Mouse (Mus musculus): ENCODE data around the gene Pkp3. TPM values are rescaled to one million over a fixed set of nuclear protein-coding genes. Genes with fewer than 3 reads are reported as not detected.

Pkp3 gene
- polyA plus RNA-seq (2012; rRNA removed) = 0.74 and 0.85 TPM in 2 replicates

DNA sequence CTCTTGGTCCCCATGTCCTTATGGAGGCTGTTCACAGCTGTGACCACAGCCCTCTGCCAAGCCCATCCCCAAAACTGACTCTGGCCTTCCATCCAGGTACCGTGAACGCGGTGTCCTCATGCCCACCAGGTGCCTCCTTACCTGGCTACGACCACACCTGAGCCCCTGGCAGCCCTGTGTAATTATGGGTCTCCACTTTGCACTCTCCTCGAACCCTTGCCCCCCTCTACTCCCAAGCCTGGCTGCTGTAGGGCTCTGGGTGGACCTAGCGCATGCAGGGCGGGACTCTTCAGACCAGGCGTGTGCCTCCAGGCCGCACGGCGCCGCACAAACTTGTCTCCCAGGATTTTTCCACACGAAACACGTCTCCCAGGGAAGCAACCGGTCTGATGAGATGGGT, at the start of gene Pkp3:
Gene Pkp3, plus strand, starts transcription at position 378 of the 400 bp plus-strand sequence.

DNA sequence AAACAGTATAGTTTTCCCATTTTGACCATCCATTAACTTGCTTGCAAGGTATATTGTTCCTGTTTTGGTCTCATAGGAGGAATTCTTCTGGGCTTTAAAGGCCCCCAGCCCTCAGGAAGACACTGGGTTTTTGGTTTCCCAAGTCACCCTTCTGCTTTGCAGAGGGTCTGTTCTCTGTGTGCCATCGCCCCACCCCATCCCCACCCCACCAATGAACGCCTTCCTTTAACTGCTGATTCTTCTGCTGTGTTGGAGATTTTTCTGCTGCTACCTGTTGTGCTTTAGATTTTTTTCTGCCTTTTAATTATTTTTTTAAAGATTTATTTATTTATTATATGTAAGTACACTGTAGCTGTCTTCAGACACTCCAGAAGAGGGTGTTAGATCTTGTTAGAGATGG, 49.2 kb upstream of the Pkp3 start, which contains the start of gene Gm17387:
Gene Gm17387, plus strand, starts transcription at position 301 of the 400 bp plus-strand sequence.

DNA sequence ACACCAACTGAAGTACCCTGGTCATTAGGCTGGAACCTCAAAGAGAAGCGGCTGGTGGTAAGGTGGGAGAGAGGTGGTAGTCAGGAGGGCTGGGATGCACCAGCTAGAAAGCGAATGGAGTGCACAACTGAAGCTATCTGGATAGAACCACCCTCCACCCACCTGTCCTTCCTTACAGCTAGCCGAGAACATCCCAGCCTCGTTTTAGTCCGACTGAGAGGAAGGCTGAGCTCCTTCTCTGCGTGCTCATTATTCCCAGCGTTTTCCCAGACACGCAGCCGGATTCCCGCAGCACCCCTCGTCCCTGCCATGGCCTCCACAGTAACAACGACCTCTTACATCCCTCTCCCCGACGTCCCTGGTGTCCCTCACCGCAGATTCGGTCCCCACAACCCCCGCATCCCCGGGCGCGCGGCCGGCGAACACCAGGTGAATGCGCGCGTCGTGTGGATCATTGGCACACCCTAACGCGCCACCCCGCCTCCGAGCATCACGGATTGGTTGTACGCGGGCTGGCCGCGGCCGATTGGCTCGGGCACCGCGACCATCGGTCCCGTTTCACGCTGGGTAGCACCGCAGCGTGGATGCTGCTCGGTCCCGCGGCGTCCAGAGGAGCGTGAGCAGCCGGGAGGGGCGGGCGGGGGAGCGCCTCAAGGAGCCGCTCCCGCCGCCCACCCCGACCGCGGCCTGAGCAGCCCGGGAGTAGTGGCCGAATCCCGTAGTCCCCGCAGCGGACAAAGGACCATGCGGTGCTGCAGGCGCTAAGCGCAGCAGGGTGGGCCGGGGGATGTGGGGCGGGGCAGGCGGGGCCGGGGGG, 17.4 kb upstream of the Pkp3 start, which contains the start of gene B4galnt4:
Gene B4galnt4, plus strand, starts transcription at position 679 of the 817 bp plus-strand sequence.

DNA sequence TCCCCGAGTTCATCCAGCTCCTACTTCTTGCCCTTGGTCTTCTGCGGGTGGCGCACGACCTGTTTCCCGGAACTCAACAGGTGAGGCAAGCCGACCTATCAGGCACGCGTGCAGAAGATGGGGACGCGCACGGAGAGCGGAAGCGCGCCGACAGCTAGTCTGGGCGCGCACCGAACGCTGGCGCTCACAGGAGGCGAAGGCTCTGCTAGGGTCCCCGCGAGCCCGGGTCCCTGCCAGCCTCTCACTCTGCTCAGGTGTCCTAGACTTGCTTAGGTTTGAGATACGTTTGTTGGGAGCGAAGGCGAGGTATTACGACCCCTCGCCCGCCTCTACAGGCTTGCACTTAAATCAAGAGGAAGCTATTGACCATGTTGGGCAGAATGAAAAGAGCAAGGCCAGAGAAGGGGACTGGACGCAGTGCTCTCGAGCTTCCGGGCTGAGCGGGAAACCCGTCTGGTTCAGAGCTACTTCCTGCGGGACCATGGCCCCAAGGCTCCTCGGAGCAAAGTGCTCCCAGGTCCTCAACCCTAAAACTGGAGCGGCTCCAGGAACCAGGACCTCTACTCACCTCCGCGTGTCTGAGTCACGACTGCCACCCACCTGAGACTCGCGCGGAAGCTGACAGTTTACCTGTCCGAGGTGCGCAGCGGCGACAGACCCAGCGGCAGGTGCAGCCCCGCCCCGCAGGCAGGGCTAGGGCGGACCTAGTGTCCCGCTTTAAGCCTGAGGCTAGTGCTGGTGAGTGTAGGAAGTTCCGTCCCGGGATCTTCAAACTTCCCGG, 22.1 kb downstream of the Pkp3 start, which contains the start of gene Sigirr:
Gene Sigirr, minus strand, starts transcription at position 662 of the 781 bp plus-strand sequence.

DNA sequence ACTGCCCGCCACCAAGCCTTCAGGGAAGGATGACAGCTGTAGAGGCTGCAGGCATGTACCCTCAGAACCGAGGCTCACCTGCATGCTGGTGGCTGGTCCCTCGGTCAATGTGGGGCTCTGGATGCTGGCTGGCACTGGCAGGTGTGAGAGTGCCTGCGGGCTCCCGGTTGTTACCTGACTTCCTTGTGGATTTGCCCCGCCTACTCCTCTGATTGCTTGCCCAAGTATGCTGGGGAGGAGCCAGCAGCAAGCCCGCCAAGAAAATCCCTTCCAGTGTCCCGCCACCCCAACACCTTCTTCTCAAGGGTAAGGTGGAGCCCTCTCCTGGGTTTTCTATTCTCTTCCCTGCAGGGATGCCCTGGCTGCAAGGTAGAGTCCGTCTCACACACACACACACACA, 39.6 kb downstream of the Pkp3 start, which contains the start of gene Ano9:
Gene Ano9, minus strand, starts transcription at position 171 of the 400 bp plus-strand sequence.

DNA sequence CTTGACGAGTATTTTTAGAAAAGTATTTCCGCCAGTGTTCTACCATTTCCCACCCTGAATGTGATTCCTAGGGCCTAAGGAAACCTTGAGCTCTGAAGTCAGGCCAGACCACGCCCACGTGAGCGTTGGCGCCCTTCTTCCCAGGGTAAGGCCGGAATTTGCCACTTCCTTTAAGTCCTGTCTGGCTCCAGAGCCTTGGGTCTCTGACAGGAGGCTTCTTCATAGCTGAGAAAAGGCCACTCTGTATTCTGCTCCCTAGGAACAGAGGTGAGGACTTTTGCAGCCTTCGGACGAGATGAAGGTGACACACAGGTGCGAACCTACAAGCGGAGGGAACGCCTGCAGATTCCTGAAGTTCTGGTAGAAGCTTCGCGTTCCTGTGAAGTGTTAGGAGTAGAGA, 44.2 kb downstream of the Pkp3 start, which contains the start of gene Ptdss2:
Gene Ptdss2, plus strand, starts transcription at position 138 of the 400 bp plus-strand sequence.

Other genes with a start within 250 kb of the Pkp3 start
- gene Urah, start 243.2 kb upstream of the Pkp3 start, polyA plus RNA-seq (2012; rRNA removed) = 112 and 142 TPM in 2 replicates
- not detected in 2 replicates for gene Scgb1c1, start 232.7 kb upstream of the Pkp3 start, polyA plus RNA-seq (2012; rRNA removed)
- gene Odf3, start 230.4 kb upstream of the Pkp3 start, polyA plus RNA-seq (2012; rRNA removed) = not detected in 2 replicates
- gene Gm45785, start 221.9 kb upstream of the Pkp3 start, polyA plus RNA-seq (2012; rRNA removed) = not detected in 2 replicates
- 17.1 and 20.2 TPM in 2 replicates for gene Ric8a, start 221.3 kb upstream of the Pkp3 start, polyA plus RNA-seq (2012; rRNA removed)
- gene Bet1l, start 220.6 kb upstream of the Pkp3 start, polyA plus RNA-seq (2012; rRNA removed) = 18.5 TPM in 2 replicates
- 36.4 TPM in 2 replicates for gene Psmd13, start 196.2 kb upstream of the Pkp3 start, polyA plus RNA-seq (2012; rRNA removed)
- gene Sirt3, start 195.9 kb upstream of the Pkp3 start, polyA plus RNA-seq (2012; rRNA removed) = 46.5 and 51.9 TPM in 2 replicates
- 0.19 and 0.20 TPM in 2 replicates for gene Cox8b, start 177.8 kb upstream of the Pkp3 start, polyA plus RNA-seq (2012; rRNA removed)
- 61.4 and 61.9 TPM in 2 replicates for gene Nlrp6, start 157.3 kb upstream of the Pkp3 start, polyA plus RNA-seq (2012; rRNA removed)
- 12.3 and 13.2 TPM in 2 replicates for gene Pgghg, start 136.8 kb upstream of the Pkp3 start, polyA plus RNA-seq (2012; rRNA removed)
- gene Ifitm5, start 127.9 kb upstream of the Pkp3 start, polyA plus RNA-seq (2012; rRNA removed) = 0.67 and 0.85 TPM in 2 replicates
- 0.14 TPM in 1 of 2 replicates, not detected in the other for gene Gm45717, start 122.3 kb upstream of the Pkp3 start, polyA plus RNA-seq (2012; rRNA removed)
- gene Ifitm2, start 122.2 kb upstream of the Pkp3 start, polyA plus RNA-seq (2012; rRNA removed) = 552 and 564 TPM in 2 replicates
- 53.0 and 54.4 TPM in 2 replicates for gene Ifitm1, start 111.0 kb upstream of the Pkp3 start, polyA plus RNA-seq (2012; rRNA removed)
- gene Ifitm3, start 67.4 kb upstream of the Pkp3 start, polyA plus RNA-seq (2012; rRNA removed) = 164 and 239 TPM in 2 replicates
- gene Ifitm6, start 60.3 kb upstream of the Pkp3 start, polyA plus RNA-seq (2012; rRNA removed) = 193 and 325 TPM in 2 replicates
- gene Gm17387, start 49.1 kb upstream of the Pkp3 start, polyA plus RNA-seq (2012; rRNA removed) = not detected in 2 replicates
- 0.46 and 0.61 TPM in 2 replicates for gene B4galnt4, start 17.1 kb upstream of the Pkp3 start, polyA plus RNA-seq (2012; rRNA removed)
- 17.1 and 19.8 TPM in 2 replicates for gene Sigirr, start 22.4 kb downstream of the Pkp3 start, polyA plus RNA-seq (2012; rRNA removed)
- gene Ano9, start 39.6 kb downstream of the Pkp3 start, polyA plus RNA-seq (2012; rRNA removed) = 7.8 and 10.3 TPM in 2 replicates
- gene Ptdss2, start 44.2 kb downstream of the Pkp3 start, polyA plus RNA-seq (2012; rRNA removed) = 41.9 and 44.3 TPM in 2 replicates
- gene Rnh1, start 94.6 kb downstream of the Pkp3 start, polyA plus RNA-seq (2012; rRNA removed) = 45.4 and 45.9 TPM in 2 replicates
- 39.5 and 41.3 TPM in 2 replicates for gene Hras, start 115.8 kb downstream of the Pkp3 start, polyA plus RNA-seq (2012; rRNA removed)
- 3.1 and 3.4 TPM in 2 replicates for gene Lrrc56, start 115.9 kb downstream of the Pkp3 start, polyA plus RNA-seq (2012; rRNA removed)
- 2.5 and 2.6 TPM in 2 replicates for gene Lmntd2, start 135.9 kb downstream of the Pkp3 start, polyA plus RNA-seq (2012; rRNA removed)
- gene Rassf7, start 137.6 kb downstream of the Pkp3 start, polyA plus RNA-seq (2012; rRNA removed) = 29.2 and 33.5 TPM in 2 replicates
- gene Phrf1, start 150.6 kb downstream of the Pkp3 start, polyA plus RNA-seq (2012; rRNA removed) = 6.8 and 9.2 TPM in 2 replicates
- 54.2 and 82.1 TPM in 2 replicates for gene Irf7, start 188.3 kb downstream of the Pkp3 start, polyA plus RNA-seq (2012; rRNA removed)
- gene Cdhr5, start 198.6 kb downstream of the Pkp3 start, polyA plus RNA-seq (2012; rRNA removed) = 0.13 and 0.29 TPM in 2 replicates
- 0.12 and 0.37 TPM in 2 replicates for gene Sct, start 200.9 kb downstream of the Pkp3 start, polyA plus RNA-seq (2012; rRNA removed)
- not detected in 2 replicates for gene Drd4, start 213.8 kb downstream of the Pkp3 start, polyA plus RNA-seq (2012; rRNA removed)
- 5.7 and 6.8 TPM in 2 replicates for gene Deaf1, start 249.5 kb downstream of the Pkp3 start, polyA plus RNA-seq (2012; rRNA removed)
- 11.9 and 13.7 TPM in 2 replicates for gene Tmem80, start 249.5 kb downstream of the Pkp3 start, polyA plus RNA-seq (2012; rRNA removed)